Mouse (Mus musculus) midbrain, embryonic 12.5 days (tissue): ENCODE data around the gene Ift80. TPM values are rescaled to one million over a fixed set of nuclear protein-coding genes. Genes with fewer than 3 reads are reported as not detected.
"Not testable (repeated sequence)": the region's sequence is repeated elsewhere in the genome, so short reads cannot be mapped to it uniquely, and the experiment has no call there.

Source experiments
- ATAC-seq: fragments of 200-750 bp; cut with Nextera tagmentation; 2 replicates; pipeline ENCODE4 v1.8.0; 2017; ENCODE audit warnings: low read depth, moderate TSS enrichment, moderate library complexity; ENCODE audit not compliant: low FRiP score
- H3K27ac ChIP-seq: fragments of 300-500 bp; sonication (generic); replicated peaks from 2 replicates; pipeline ENCODE4 v1.5.1; 2016; ENCODE audit warnings: mild to moderate bottlenecking
- H3K27me3 ChIP-seq: fragments of 300-500 bp; sonication (generic); 2 replicates; pipeline ENCODE4 v1.6.1; 2016; ENCODE audit warnings: mild to moderate bottlenecking
- H3K36me3 ChIP-seq: fragments of 300-500 bp; sonication (generic); 2 replicates; pipeline ENCODE4 v1.6.1; 2016
- H3K4me1 ChIP-seq: fragments of 300-500 bp; sonication (generic); 2 replicates; pipeline ENCODE4 v1.6.1; 2016
- H3K4me2 ChIP-seq: fragments of 300-500 bp; sonication (generic); replicated peaks from 2 replicates; pipeline ENCODE4 v1.6.1; 2016; ENCODE audit warnings: mild to moderate bottlenecking, moderate library complexity
- H3K4me3 ChIP-seq: fragments of 300-500 bp; sonication (generic); 2 replicates; pipeline ENCODE4 v1.5.1; 2016; ENCODE audit warnings: mild to moderate bottlenecking
- H3K9ac ChIP-seq: fragments of 300-500 bp; sonication (generic); replicated peaks from 2 replicates; pipeline ENCODE4 v1.6.1; 2016; ENCODE audit warnings: mild to moderate bottlenecking, moderate library complexity
- H3K9me3 ChIP-seq: fragments of 300-500 bp; sonication (generic); 2 replicates; pipeline ENCODE4 v1.6.1; 2016; ENCODE audit warnings: mild to moderate bottlenecking
- WGBS: fragments of 180-500 bp; shearing (Covaris S2); methylation state at CpG from one replicate; pipeline ENCODE4 v1.1.7; 2016; 5-methylcytosine and 5-hydroxymethylcytosine counted together
- polyA plus RNA-seq: library from polyadenylated mRNA; unstranded; fragments of >200 nt; fragmentation: Nextera tagmentation; extraction: Ambion mirVana; gene quantifications from 2 replicates; pipeline ENCODE4 v1.2.1, GENCODE M21; 2016

The Ift80 gene
- polyA plus RNA-seq, 1 experiment from 2014 or later: 16.2 TPM

GRCm38 (mm10) chr3:68954487-68954886 lies 49.9 kb downstream of the Ift80 start:
- WGBS: 69% methylated on average over 6 of the region's 6 CpGs
- ATAC-seq: no peak
- Histone ChIP-seq H3K4me2 (no peak overlapping the region), H3K27ac (no peak overlapping the region), H3K36me3 (0 out of 2 replicates have a peak, but pooled peaks cover 8% of the 10 kb centered on the region), H3K4me1 (no peaks in the 10 kb centered on the region), H3K27me3 (no peaks in the 10 kb centered on the region), H3K9me3 (no peaks in the 10 kb centered on the region), H3K4me3 (no peak overlapping the region), H3K9ac (no peak overlapping the region)

- no peaks in the 10 kb centered on the region for H3K4me1 ChIP-seq
- ATAC-seq: no peak
- no peaks in the 10 kb centered on the region for H3K27me3 ChIP-seq
- H3K9ac ChIP-seq: no peak overlapping the region
- H3K4me2 ChIP-seq: no peak overlapping the region
- 0 out of 2 replicates have a peak, but pooled peaks cover 3% of the 10 kb centered on the region for H3K36me3 ChIP-seq
- no peak overlapping the region for H3K4me3 ChIP-seq
- H3K27ac ChIP-seq: no peak overlapping the region
- no peaks in the 10 kb centered on the region for H3K9me3 ChIP-seq
- 91% methylated on average over 5 of the region's 5 CpGs for WGBS
These were observed 51.7 kb downstream of the Ift80 start for GRCm38 (mm10) chr3:68952707-68953106.

GRCm38 (mm10) chr3:68951971-68952370 lies 52.4 kb downstream of the Ift80 start:
- not testable (repeated sequence) for H3K4me1 ChIP-seq, H3K27ac ChIP-seq, H3K9ac ChIP-seq, H3K4me3 ChIP-seq, H3K36me3 ChIP-seq, H3K4me2 ChIP-seq, ATAC-seq, H3K27me3 ChIP-seq, H3K9me3 ChIP-seq
- whole genome bisulfite sequencing: 93% methylated on average over 11 of the region's 11 CpGs

- 53% methylated on average over 8 of the region's 8 CpGs for WGBS
- Histone ChIP-seq H3K36me3 (0 out of 2 replicates have a peak, but pooled peaks cover 3% of the 10 kb centered on the region), H3K9ac (no peak overlapping the region), H3K4me3 (no peak overlapping the region), H3K9me3 (no peaks in the 10 kb centered on the region), H3K4me1 (no peaks in the 10 kb centered on the region), H3K4me2 (no peak overlapping the region), H3K27me3 (no peaks in the 10 kb centered on the region), H3K27ac (no peak overlapping the region)
- no peak for ATAC-seq
These were observed 55.0 kb downstream of the Ift80 start for GRCm38 (mm10) chr3:68949381-68949780.

- WGBS: 48% methylated on average over 2 of the region's 2 CpGs
- Histone ChIP-seq H3K4me1 (no peaks in the 10 kb centered on the region), H3K36me3 (0 out of 2 replicates have a peak, but pooled peaks cover 3% of the 10 kb centered on the region), H3K27ac (no peak overlapping the region), H3K9me3 (no peaks in the 10 kb centered on the region), H3K27me3 (no peaks in the 10 kb centered on the region), H3K4me3 (no peak overlapping the region), H3K9ac (no peak overlapping the region), H3K4me2 (no peak overlapping the region)
- no peak for ATAC-seq
These were observed 55.5 kb downstream of the Ift80 start for GRCm38 (mm10) chr3:68948918-68949317.

- Histone ChIP-seq H3K4me3 (no peak overlapping the region), H3K4me1 (no peaks in the 10 kb centered on the region)
- 92% methylated on average over 6 of the region's 6 CpGs for WGBS
These were observed 62.5 kb downstream of the Ift80 start for GRCm38 (mm10) chr3:68941867-68942266.

GRCm38 (mm10) chr3:68940311-68940710 lies 64.1 kb downstream of the Ift80 start:
- H3K4me3 ChIP-seq: no peak overlapping the region
- H3K9ac ChIP-seq: no peak overlapping the region
- WGBS: 95% methylated on average over 2 of the region's 2 CpGs
- peaks cover 17% of the 10 kb centered on the region; the same call in 1 of the 2 replicates for H3K36me3 ChIP-seq
- no peaks in the 10 kb centered on the region for H3K4me1 ChIP-seq
- H3K9me3 ChIP-seq: 0 out of 2 replicates have a peak, but pooled peaks cover 2% of the 10 kb centered on the region
- H3K4me2 ChIP-seq: no peak overlapping the region
- no peak for ATAC-seq
- no peak overlapping the region for H3K27ac ChIP-seq
- no peaks in the 10 kb centered on the region for H3K27me3 ChIP-seq

More at GRCm38 (mm10) chr3:68941867-68942266, 62.5 kb downstream of the Ift80 start:
- peaks cover 7% of the 10 kb centered on the region; the same call in 1 of the 2 replicates for H3K36me3 ChIP-seq
- H3K27ac ChIP-seq: no peak overlapping the region
- H3K4me2 ChIP-seq: no peak overlapping the region
- no peak for ATAC-seq
- H3K9ac ChIP-seq: no peak overlapping the region
- H3K27me3 ChIP-seq: no peaks in the 10 kb centered on the region
- no peaks in the 10 kb centered on the region for H3K9me3 ChIP-seq

GRCm38 (mm10) chr3:68939312-68939711 lies 65.1 kb downstream of the Ift80 start:
- no peak for ATAC-seq
- Histone ChIP-seq H3K27ac (no peak overlapping the region), H3K4me1 (no peaks in the 10 kb centered on the region), H3K9me3 (0 out of 2 replicates have a peak, but pooled peaks cover 2% of the 10 kb centered on the region), H3K9ac (no peak overlapping the region), H3K4me2 (no peak overlapping the region), H3K36me3 (peaks cover 14% of the 10 kb centered on the region), H3K27me3 (no peaks in the 10 kb centered on the region), H3K4me3 (no peak overlapping the region)
- WGBS: 97% methylated on average over 7 of the region's 7 CpGs

GRCm38 (mm10) chr3:68936709-68937108 lies 67.7 kb downstream of the Ift80 start:
- peaks cover 20% of the 10 kb centered on the region for H3K36me3 ChIP-seq
- ATAC-seq: no peak
- no peaks in the 10 kb centered on the region for H3K27me3 ChIP-seq

GRCm38 (mm10) chr3:68935498-68935897 lies 68.9 kb downstream of the Ift80 start:
- Histone ChIP-seq H3K9ac (no peak overlapping the region), H3K4me1 (no peaks in the 10 kb centered on the region), H3K36me3 (peaks cover 20% of the 10 kb centered on the region), H3K4me2 (no peak overlapping the region), H3K9me3 (0 out of 2 replicates have a peak, but pooled peaks cover 2% of the 10 kb centered on the region), H3K4me3 (no peak overlapping the region), H3K27me3 (no peaks in the 10 kb centered on the region), H3K27ac (no peak overlapping the region)
- 89% methylated on average over 1 of the region's 1 CpGs for WGBS
- ATAC-seq: no peak

More at GRCm38 (mm10) chr3:68936709-68937108, 67.7 kb downstream of the Ift80 start:
- no peak overlapping the region for H3K4me3 ChIP-seq
- H3K27ac ChIP-seq: no peak overlapping the region
- H3K4me1 ChIP-seq: no peaks in the 10 kb centered on the region
- 0 out of 2 replicates have a peak, but pooled peaks cover 2% of the 10 kb centered on the region for H3K9me3 ChIP-seq
- no peak overlapping the region for H3K9ac ChIP-seq
- H3K4me2 ChIP-seq: no peak overlapping the region
- 94% methylated on average over 3 of the region's 3 CpGs for WGBS

GRCm38 (mm10) chr3:68934259-68934658 lies 70.1 kb downstream of the Ift80 start:
- no peaks in the 10 kb centered on the region for H3K4me1 ChIP-seq
- no peaks in the 10 kb centered on the region for H3K27me3 ChIP-seq
- WGBS: 93% methylated on average over 7 of the region's 7 CpGs

GRCm38 (mm10) chr3:68928619-68929018 lies 75.8 kb downstream of the Ift80 start:
- 82% methylated on average over 9 of the region's 9 CpGs for WGBS

More at GRCm38 (mm10) chr3:68934259-68934658, 70.1 kb downstream of the Ift80 start:
- Histone ChIP-seq H3K9ac (no peak overlapping the region), H3K9me3 (0 out of 2 replicates have a peak, but pooled peaks cover 2% of the 10 kb centered on the region), H3K4me2 (no peak overlapping the region), H3K27ac (no peak overlapping the region), H3K4me3 (no peak overlapping the region), H3K36me3 (peaks cover 24% of the 10 kb centered on the region)
- ATAC-seq: no peak

GRCm38 (mm10) chr3:68907509-68907908 lies 96.9 kb downstream of the Ift80 start:
- no peak overlapping the region for H3K9ac ChIP-seq
- H3K27ac ChIP-seq: no peak overlapping the region
- no peak overlapping the region for H3K4me3 ChIP-seq
- H3K4me2 ChIP-seq: no peak overlapping the region
- H3K9me3 ChIP-seq: no peaks in the 10 kb centered on the region
- H3K4me1 ChIP-seq: no peaks in the 10 kb centered on the region
- no peaks in the 10 kb centered on the region for H3K36me3 ChIP-seq
- H3K27me3 ChIP-seq: no peaks in the 10 kb centered on the region
- 94% methylated on average over 4 of the region's 4 CpGs for WGBS
- no peak for ATAC-seq

More at GRCm38 (mm10) chr3:68928619-68929018, 75.8 kb downstream of the Ift80 start:
- peaks cover 10% of the 10 kb centered on the region; the same call in 1 of the 2 replicates for H3K36me3 ChIP-seq
- no peak overlapping the region for H3K9ac ChIP-seq
- H3K4me2 ChIP-seq: no peak overlapping the region
- ATAC-seq: no peak
- H3K27me3 ChIP-seq: no peaks in the 10 kb centered on the region
- H3K9me3 ChIP-seq: no peaks in the 10 kb centered on the region
- no peak overlapping the region for H3K27ac ChIP-seq
- no peak overlapping the region for H3K4me3 ChIP-seq
- no peaks in the 10 kb centered on the region for H3K4me1 ChIP-seq
